Mouse (Mus musculus): Measurements from ENCODE around the gene Ing5. TPM values are rescaled to one million over a fixed set of nuclear protein-coding genes. Genes with fewer than 3 reads are reported as not detected.
"Not testable (repeated sequence)": the region's sequence is repeated elsewhere in the genome, so short reads cannot be mapped to it uniquely, and the experiment has no call there.

The Ing5 gene
- total RNA-seq, 1 experiment, result 26.5 TPM

GRCm38 (mm10) chr1:93825105-93825674 is 21.4 kb downstream of the Ing5 start:
- in situ Hi-C loops (cut with MboI; ENCODE audit: low sequenced_read_pairs in 2 of 2, unreplicated experiment in 2 of 2), result no loop called here
- TF ChIP-seq ZNF384 (IDR thresholded peaks at IDR 0.05; ENCODE audit: low read depth, low read length) (0 out of 2 replicates have a peak, but pooled peaks have one; percentile 15), CHD2 (IDR thresholded peaks at IDR 0.05; ENCODE audit: low read depth, low read length) (no peak), HCFC1 (IDR thresholded peaks at IDR 0.05; ENCODE audit: borderline replicate concordance, insufficient read depth, low read length) (peak; percentile 18; the same call in 1 of the 2 replicates), MAFK (IDR thresholded peaks at IDR 0.05; ENCODE audit: insufficient read depth, low read depth, low read length) (no peak), ZC3H11A (IDR thresholded peaks at IDR 0.05; ENCODE audit: borderline replicate concordance, low read depth, low read length) (no peak)
- H3K9ac ChIP-seq (ENCODE audit: insufficient read depth, low read depth, low read length, poor library complexity, severe bottlenecking), result peak overlapping the region; percentile 77
- H3K9me3 ChIP-seq (ENCODE audit: control insufficient read depth, insufficient read depth, low read depth, low read length), result no peaks in the 10 kb centered on the region
- peaks cover 0 to 6% of the 10 kb centered on the region in 2 experiments; a peak in 2 of 4 replicates for H3K4me1 ChIP-seq (ENCODE audit: control insufficient read depth in 2 of 2, insufficient read depth in 2 of 2, low read length in 2 of 2, poor library complexity in 1 of 2)
- H3K36me3 ChIP-seq (ENCODE audit: control insufficient read depth, insufficient read depth, low read length, poor library complexity, severe bottlenecking), result peaks cover 8% of the 10 kb centered on the region
- peak overlapping the region; percentile 74 to 75 for H3K4me3 ChIP-seq (ENCODE audit: insufficient read depth in 1 of 2, low read depth in 1 of 2, low read length in 2 of 2, poor library complexity in 1 of 2, severe bottlenecking in 1 of 2)
- DNase-seq (ENCODE audit: low read depth, low spot score), result peak; percentile 86
- H3K27ac ChIP-seq (ENCODE audit: insufficient read depth, low read depth, low read length, poor library complexity, severe bottlenecking), result peak overlapping the region; percentile 72

DNA sequence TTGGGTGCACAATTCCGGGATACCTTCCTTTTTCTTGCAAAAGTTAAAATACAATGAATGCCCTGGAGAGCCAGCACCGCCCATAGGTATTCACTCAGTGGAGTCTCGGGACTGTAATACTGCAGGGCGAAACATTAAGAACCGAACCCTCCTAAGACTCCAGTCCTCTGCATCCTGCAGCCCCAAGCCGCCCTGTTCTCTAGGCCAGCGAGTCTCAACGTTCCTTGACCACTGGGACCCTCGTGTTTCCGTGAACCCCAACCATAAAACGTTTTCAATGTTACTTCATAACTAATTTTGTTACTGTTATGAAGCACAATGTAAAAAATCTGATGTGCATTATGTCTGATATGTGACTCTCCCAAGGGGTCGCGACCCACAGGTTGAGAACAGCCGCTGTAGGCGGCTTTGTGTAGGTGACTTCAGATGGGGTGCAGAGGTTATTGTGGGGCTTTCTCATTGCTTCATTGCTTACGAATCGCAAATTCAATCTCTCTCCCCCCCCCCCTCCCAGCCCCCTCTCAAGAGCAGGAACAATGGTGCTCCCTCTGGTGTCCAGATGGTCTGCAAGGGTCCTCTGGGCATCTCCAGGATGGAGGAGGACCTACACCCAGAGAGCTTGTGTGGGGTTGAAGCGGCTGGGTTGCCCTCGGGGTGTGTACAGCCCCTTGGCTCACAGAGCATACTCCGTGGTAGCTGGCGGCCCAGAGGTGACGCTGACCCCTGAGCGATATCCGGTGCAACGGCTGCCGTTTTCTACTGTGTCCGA is 22.2 kb downstream of the Ing5 start:
- in situ Hi-C loops (cut with MboI; ENCODE audit: low sequenced_read_pairs in 2 of 2, unreplicated experiment in 2 of 2), result no loop called here
- TF ChIP-seq ZC3H11A (IDR thresholded peaks at IDR 0.05; ENCODE audit: borderline replicate concordance, low read depth, low read length) (no peak), CHD2 (IDR thresholded peaks at IDR 0.05; ENCODE audit: low read depth, low read length) (peak; percentile 96)
- Histone ChIP-seq H3K4me1 (ENCODE audit: control insufficient read depth in 2 of 2, insufficient read depth in 2 of 2, low read length in 2 of 2, poor library complexity in 1 of 2) (peaks cover 0 to 6% of the 10 kb centered on the region in 2 experiments; a peak in 2 of 4 replicates), H3K9me3 (ENCODE audit: control insufficient read depth, insufficient read depth, low read depth, low read length) (no peaks in the 10 kb centered on the region), H3K27ac (ENCODE audit: insufficient read depth, low read depth, low read length, poor library complexity, severe bottlenecking) (no peak overlapping the region), H3K36me3 (ENCODE audit: control insufficient read depth, insufficient read depth, low read length, poor library complexity, severe bottlenecking) (peaks cover 5% of the 10 kb centered on the region), H3K9ac (ENCODE audit: insufficient read depth, low read depth, low read length, poor library complexity, severe bottlenecking) (peak overlapping the region; percentile 77; the same call in 1 of the 2 replicates), H3K4me3 (ENCODE audit: insufficient read depth in 1 of 2, low read depth in 1 of 2, low read length in 2 of 2, poor library complexity in 1 of 2, severe bottlenecking in 1 of 2) (peak overlapping the region; percentile 74 to 75)
- DNase-seq (ENCODE audit: low read depth, low spot score), result no peak

DNA sequence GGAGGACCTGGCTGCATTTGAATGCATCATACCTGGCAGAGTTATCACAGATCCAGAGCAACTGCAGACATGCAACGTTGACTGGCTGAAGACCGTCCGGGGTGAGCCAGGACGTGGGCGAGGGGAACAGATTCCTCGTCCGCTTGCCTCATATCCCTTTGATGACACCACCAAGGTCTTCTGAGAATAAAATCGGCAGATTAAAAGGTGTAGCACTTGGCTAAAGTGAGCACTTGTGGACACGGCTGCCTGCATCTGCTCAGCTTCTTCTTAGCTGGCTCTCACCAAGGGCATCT is 22.7 kb downstream of the Ing5 start:
- TF ChIP-seq CHD2 (IDR thresholded peaks at IDR 0.05; ENCODE audit: low read depth, low read length) (no peak), MAFK (IDR thresholded peaks at IDR 0.05; ENCODE audit: insufficient read depth, low read depth, low read length) (no peak), HCFC1 (IDR thresholded peaks at IDR 0.05; ENCODE audit: borderline replicate concordance, insufficient read depth, low read length) (no peak), ZNF384 (IDR thresholded peaks at IDR 0.05; ENCODE audit: low read depth, low read length) (no peak), ZC3H11A (IDR thresholded peaks at IDR 0.05; ENCODE audit: borderline replicate concordance, low read depth, low read length) (no peak)
- Histone ChIP-seq H3K36me3 (ENCODE audit: control insufficient read depth, insufficient read depth, low read length, poor library complexity, severe bottlenecking) (peaks cover under 1% of the 10 kb centered on the region; the same call in 1 of the 2 replicates), H3K4me3 (ENCODE audit: insufficient read depth in 1 of 2, low read depth in 1 of 2, low read length in 2 of 2, poor library complexity in 1 of 2, severe bottlenecking in 1 of 2) (peak overlapping the region; percentile 2 to 74; a peak in 2 of 4 replicates), H3K27ac (ENCODE audit: insufficient read depth, low read depth, low read length, poor library complexity, severe bottlenecking) (no peak overlapping the region), H3K9ac (ENCODE audit: insufficient read depth, low read depth, low read length, poor library complexity, severe bottlenecking) (peak overlapping the region; percentile 12; the same call in 1 of the 2 replicates), H3K4me1 (ENCODE audit: control insufficient read depth in 2 of 2, insufficient read depth in 2 of 2, low read length in 2 of 2, poor library complexity in 1 of 2) (peaks cover 0 to 6% of the 10 kb centered on the region in 2 experiments; a peak in 2 of 4 replicates), H3K9me3 (ENCODE audit: control insufficient read depth, insufficient read depth, low read depth, low read length) (no peaks in the 10 kb centered on the region)
- DNase-seq (ENCODE audit: low read depth, low spot score), result no peak
- in situ Hi-C loops (cut with MboI; ENCODE audit: low sequenced_read_pairs in 2 of 2, unreplicated experiment in 2 of 2), result no loop called here

GRCm38 (mm10) chr1:93832754-93833360 is 29.1 kb downstream of the Ing5 start:
- H3K4me3 ChIP-seq (ENCODE audit: insufficient read depth in 1 of 2, low read depth in 1 of 2, low read length in 2 of 2, poor library complexity in 1 of 2, severe bottlenecking in 1 of 2); H3K9ac ChIP-seq (ENCODE audit: insufficient read depth, low read depth, low read length, poor library complexity, severe bottlenecking); H3K36me3 ChIP-seq (ENCODE audit: control insufficient read depth, insufficient read depth, low read length, poor library complexity, severe bottlenecking); in situ Hi-C loops (cut with MboI; ENCODE audit: low sequenced_read_pairs in 2 of 2, unreplicated experiment in 2 of 2); H3K27ac ChIP-seq (ENCODE audit: insufficient read depth, low read depth, low read length, poor library complexity, severe bottlenecking); DNase-seq (ENCODE audit: low read depth, low spot score); H3K4me1 ChIP-seq (ENCODE audit: control insufficient read depth in 2 of 2, insufficient read depth in 2 of 2, low read length in 2 of 2, poor library complexity in 1 of 2); H3K9me3 ChIP-seq (ENCODE audit: control insufficient read depth, insufficient read depth, low read depth, low read length): not testable (repeated sequence)

Data from ES-E14 (cell line).